ENCODE assay signal across 8 mouse cellular contexts in genomic region chr14:61684473-61685230, GRCm38 (mm10).
A peak's percentile ranks its signal among the peaks of the same experiment; 100 is the strongest.
DNase-seq lines count a peak whose midpoint lies in the region; ATAC-seq and TF ChIP-seq lines count a peak whose summit lies in the region.

No protein-coding gene starts in this region.

- H3K27ac ChIP-seq in forebrain, embryonic 11.5 days (ENCODE audit: low read depth, low read length): no peak overlapping the region
- H3K27ac ChIP-seq in limb, embryonic 13.5 days: no peak overlapping the region
- H3K27ac ChIP-seq in olfactory bulb, adult 2 months (ENCODE audit: insufficient read depth, low read depth, low read length): no peak overlapping the region

- TF ChIP-seq CTCF in olfactory bulb, adult 2 months (IDR thresholded peaks at IDR 0.05; ENCODE audit: insufficient read depth, low read depth, low read length): no peak

- peak; percentile 41 for DNase-seq in cerebellum, adult 11-12 months
- DNase-seq in cerebellum, adult 8-10 months: no peak
- peak; percentile 88 for DNase-seq in A20 (ENCODE audit: low read depth, low spot score)
- peak; percentile 70 for DNase-seq in forebrain, embryonic 11.5 days (ENCODE audit: low spot score)
- no peak for DNase-seq in frontal cortex, postnatal 25 days (ENCODE audit: low spot score in 2 of 2)

- peaks cover 38% of the 10 kb centered on the region for H3K27me3 ChIP-seq in forebrain, embryonic 11.5 days (ENCODE audit: control insufficient read depth, insufficient read depth, low read length)
- H3K27me3 ChIP-seq in limb, embryonic 13.5 days: peaks cover 41% of the 10 kb centered on the region

- 3% methylated on average over 26 of the region's 26 CpGs for whole genome bisulfite sequencing in forebrain, embryonic 11.5 days
- WGBS in limb, embryonic 13.5 days: 10% methylated on average over 26 of the region's 26 CpGs
- WGBS in olfactory bulb, adult 2 months: 81% methylated on average over 26 of the region's 26 CpGs

- ATAC-seq in forebrain, embryonic 11.5 days (replicated peaks; ENCODE audit: low FRiP score): no peak
- ATAC-seq in limb, embryonic 13.5 days (ENCODE audit: low FRiP score, low read depth): no peak
- no peak for ATAC-seq in monocyte, adult 5-6 weeks (replicated peaks; ENCODE audit: insufficient number of reproducible peaks, low FRiP score, low TSS enrichment, poor library complexity, severe bottlenecking)

- peak overlapping the region; percentile 13 for H3K4me3 ChIP-seq in forebrain, embryonic 11.5 days (ENCODE audit: low read depth, low read length)
- peak overlapping the region; percentile 32 for H3K4me3 ChIP-seq in limb, embryonic 13.5 days
- H3K4me3 ChIP-seq in olfactory bulb, adult 2 months (ENCODE audit: insufficient read depth, low read depth, low read length): peak overlapping the region; percentile 20; the same call in 1 of the 2 replicates

- TF ChIP-seq POLR2A in olfactory bulb, adult 2 months (IDR thresholded peaks at IDR 0.05; ENCODE audit: insufficient read depth, low read depth, low read length): no peak

- no peaks in the 10 kb centered on the region for H3K36me3 ChIP-seq in forebrain, embryonic 11.5 days (ENCODE audit: control insufficient read depth, insufficient read depth, low read length)
- H3K36me3 ChIP-seq in limb, embryonic 13.5 days: no peaks in the 10 kb centered on the region

- H3K4me1 ChIP-seq in forebrain, embryonic 11.5 days (replicated peaks; ENCODE audit: control insufficient read depth, insufficient read depth, low read length): peaks cover 28% of the 10 kb centered on the region
- H3K4me1 ChIP-seq in limb, embryonic 13.5 days: peaks cover 70% of the 10 kb centered on the region
- H3K4me1 ChIP-seq in olfactory bulb, adult 2 months (ENCODE audit: control insufficient read depth, insufficient read depth, low read length): peaks cover 12% of the 10 kb centered on the region

- no peaks in the 10 kb centered on the region for H3K9me3 ChIP-seq in forebrain, embryonic 11.5 days (ENCODE audit: control insufficient read depth, low read length)
- H3K9me3 ChIP-seq in limb, embryonic 13.5 days: no peaks in the 10 kb centered on the region

- H3K9ac ChIP-seq in forebrain, embryonic 11.5 days (ENCODE audit: low read length): no peak overlapping the region
- peak overlapping the region; percentile 53 for H3K9ac ChIP-seq in limb, embryonic 13.5 days

- peak overlapping the region; percentile 20; the same call in 1 of the 2 replicates for H3K4me2 ChIP-seq in forebrain, embryonic 11.5 days (ENCODE audit: low read depth, low read length, severe bottlenecking)
- H3K4me2 ChIP-seq in limb, embryonic 13.5 days (replicated peaks): peak overlapping the region; percentile 96

Comparison
In these comparisons a context has a peak if more than half of its experiments do, and no peak if none do; other contexts are left out.
1. DNase-seq: peak in cerebellum, adult 11-12 months (single experiment), A20 (single experiment) and forebrain, embryonic 11.5 days (single experiment); none in cerebellum, adult 8-10 months (single experiment) and frontal cortex, postnatal 25 days (0 of 2).
2. Peak in every context shown above with its lines, with median percentiles within 50 percentile points of each other: H3K4me3 ChIP-seq.